Mouse (Mus musculus) ovary, adult 18-20 months (tissue): ENCODE data around the gene Lmf1.

Experiments used
- DNase-seq: peaks from one replicate; pipeline ENCODE4 v3.0.0; 2022; ENCODE audit warnings: low spot score, mixed read lengths

Lmf1 gene

GRCm38 (mm10) chr17:25604234-25604633 is 25.3 kb downstream of the Lmf1 start:
- DNase-seq = no peak

- no peak for DNase-seq
Observed at GRCm38 (mm10) chr17:25608137-25608785, 29.4 kb downstream of the Lmf1 start.

GRCm38 (mm10) chr17:25608821-25609505 is 30.1 kb downstream of the Lmf1 start:
- DNase-seq = no peak

- DNase-seq = no peak
Observed at GRCm38 (mm10) chr17:25609506-25609828, 30.6 kb downstream of the Lmf1 start.

- DNase-seq = no peak
Observed at GRCm38 (mm10) chr17:25610151-25610550, 31.3 kb downstream of the Lmf1 start.

GRCm38 (mm10) chr17:25612537-25612936 is 33.7 kb downstream of the Lmf1 start:
- DNase-seq = no peak

- no peak for DNase-seq
Observed at GRCm38 (mm10) chr17:25613323-25613722, 34.4 kb downstream of the Lmf1 start.

GRCm38 (mm10) chr17:25614723-25615510 is 36.0 kb downstream of the Lmf1 start:
- DNase-seq = no peak

GRCm38 (mm10) chr17:25618508-25619056 is 39.7 kb downstream of the Lmf1 start:
- no peak for DNase-seq

GRCm38 (mm10) chr17:25623441-25623840 is 44.6 kb downstream of the Lmf1 start:
- DNase-seq = no peak

- DNase-seq = no peak
Observed at GRCm38 (mm10) chr17:25623935-25624334, 45.0 kb downstream of the Lmf1 start.

- no peak for DNase-seq
Observed at GRCm38 (mm10) chr17:25624446-25625119, 45.7 kb downstream of the Lmf1 start.

- no peak for DNase-seq
Observed at GRCm38 (mm10) chr17:25625282-25625681, 46.4 kb downstream of the Lmf1 start.

GRCm38 (mm10) chr17:25626196-25627043 is 47.5 kb downstream of the Lmf1 start:
- no peak for DNase-seq

- no peak for DNase-seq
Observed at GRCm38 (mm10) chr17:25630313-25630712, 51.4 kb downstream of the Lmf1 start.

GRCm38 (mm10) chr17:25634070-25634469 is 55.2 kb downstream of the Lmf1 start:
- DNase-seq = no peak

GRCm38 (mm10) chr17:25635387-25635786 is 56.5 kb downstream of the Lmf1 start:
- no peak for DNase-seq

GRCm38 (mm10) chr17:25635806-25636205 is 56.9 kb downstream of the Lmf1 start:
- no peak for DNase-seq

GRCm38 (mm10) chr17:25637986-25638385 is 59.1 kb downstream of the Lmf1 start:
- DNase-seq = no peak

GRCm38 (mm10) chr17:25638442-25638841 is 59.6 kb downstream of the Lmf1 start:
- DNase-seq = no peak

- no peak for DNase-seq
Observed at GRCm38 (mm10) chr17:25640956-25641355, 62.1 kb downstream of the Lmf1 start.
